Mouse (Mus musculus) CH12.LX (cell line): ENCODE results near the gene Fabp3.

Experiments
- CTCF ChIP-seq, 2 experiments: IDR thresholded peaks in 1 of 2; conservative IDR thresholded peaks in 1 of 2; 2 replicates each; pipeline ENCODE4 v1.5.1; 2011 to 2012; ENCODE audit warnings: low read depth in 2 of 2, low read length in 2 of 2, improper control_type of control experiment in 1 of 2, inconsistent platforms in 1 of 2, mild to moderate bottlenecking in 1 of 2, moderate library complexity in 1 of 2
- POLR2A ChIP-seq: IDR thresholded peaks from 2 replicates; pipeline ENCODE4 v1.6.1; 2011; ENCODE audit warnings: low read depth, mild to moderate bottlenecking, improper control_type of control experiment, low read length

GRCm38 (mm10) chr4:130299629-130300018 lies 8.8 kb upstream of the Fabp3 start:
- TF ChIP-seq CTCF (conservative IDR thresholded peaks at IDR 0.05 in 1 of 2, IDR thresholded peaks at IDR 0.05 in 1 of 2; ENCODE audit: low read depth in 2 of 2, low read length in 2 of 2) (no peak), POLR2A (no peak)
